Mouse (Mus musculus) limb, embryonic 13.5 days (tissue): ENCODE measurements around the gene P2rx3. TPM values are rescaled to one million over a fixed set of nuclear protein-coding genes. Genes with fewer than 3 reads are reported as not detected.

ENCODE experiments used
- ATAC-seq: fragments of 200-750 bp; cut with Nextera tagmentation; 2 replicates; pipeline ENCODE4 v1.8.0; 2017; ENCODE audit warnings: low read depth, moderate number of reproducible peaks, moderate TSS enrichment; ENCODE audit not compliant: low FRiP score
- H3K27ac ChIP-seq: fragments of 300-500 bp; sonication (generic); 2 replicates; pipeline ENCODE4 v1.5.1; 2015; ENCODE audit warnings: inconsistent platforms, mild to moderate bottlenecking, moderate library complexity
- H3K27me3 ChIP-seq: fragments of 300-500 bp; sonication (generic); 2 replicates; pipeline ENCODE4 v1.6.1; 2015; ENCODE audit warnings: mild to moderate bottlenecking, inconsistent platforms
- H3K36me3 ChIP-seq: fragments of 300-500 bp; sonication (generic); 2 replicates; pipeline ENCODE4 v1.6.1; 2015; ENCODE audit warnings: inconsistent platforms, mild to moderate bottlenecking, moderate library complexity
- H3K4me1 ChIP-seq: fragments of 300-500 bp; sonication (generic); 2 replicates; pipeline ENCODE4 v1.6.1; 2015; ENCODE audit warnings: inconsistent platforms
- H3K4me2 ChIP-seq: fragments of 300-500 bp; sonication (generic); replicated peaks from 2 replicates; pipeline ENCODE4 v1.6.1; 2015; ENCODE audit warnings: inconsistent platforms, mild to moderate bottlenecking, moderate library complexity
- H3K4me3 ChIP-seq: fragments of 300-500 bp; sonication (generic); 2 replicates; pipeline ENCODE4 v1.5.1; 2015; ENCODE audit warnings: moderate library complexity, mild to moderate bottlenecking, inconsistent platforms
- H3K9ac ChIP-seq: fragments of 300-500 bp; sonication (generic); 2 replicates; pipeline ENCODE4 v1.6.1; 2015; ENCODE audit warnings: mild to moderate bottlenecking, inconsistent platforms
- H3K9me3 ChIP-seq: fragments of 300-500 bp; sonication (generic); 2 replicates; pipeline ENCODE4 v1.6.1; 2016; ENCODE audit warnings: inconsistent platforms
- WGBS: fragments of 180-500 bp; shearing (Covaris S2); methylation state at CpG from one replicate; pipeline ENCODE4 v1.1.7; 2015; 5-methylcytosine and 5-hydroxymethylcytosine counted together
- polyA plus RNA-seq: library from polyadenylated mRNA; unstranded; fragments of >200 nt; fragmentation: Nextera tagmentation; extraction: Ambion mirVana; gene quantifications from 2 replicates; pipeline ENCODE4 v1.2.1, GENCODE M21; 2015

P2rx3 gene
- polyA plus RNA-seq, 1 experiment from 2014 or later: 1.0 TPM

- 44% methylated on average over 6 of the region's 6 CpGs for WGBS
Measured at GRCm38 (mm10) chr2:84962906-84963507, 74.3 kb downstream of the P2rx3 start.

GRCm38 (mm10) chr2:84961901-84962300 is 75.4 kb downstream of the P2rx3 start:
- Histone ChIP-seq H3K9me3 (no peaks in the 10 kb centered on the region), H3K9ac (no peak overlapping the region), H3K4me3 (no peak overlapping the region), H3K27ac (no peak overlapping the region), H3K4me1 (no peaks in the 10 kb centered on the region), H3K4me2 (no peak overlapping the region), H3K36me3 (peaks cover 24% of the 10 kb centered on the region), H3K27me3 (no peaks in the 10 kb centered on the region)
- ATAC-seq: no peak
- 81% methylated on average over 3 of the region's 3 CpGs for WGBS

More at GRCm38 (mm10) chr2:84962906-84963507, 74.3 kb downstream of the P2rx3 start:
- peaks cover 13% of the 10 kb centered on the region for H3K36me3 ChIP-seq
- no peak for ATAC-seq
- H3K4me3 ChIP-seq: no peak overlapping the region
- H3K9ac ChIP-seq: no peak overlapping the region
- H3K4me1 ChIP-seq: no peaks in the 10 kb centered on the region
- H3K27ac ChIP-seq: no peak overlapping the region
- H3K4me2 ChIP-seq: no peak overlapping the region
- no peaks in the 10 kb centered on the region for H3K27me3 ChIP-seq
- no peaks in the 10 kb centered on the region for H3K9me3 ChIP-seq

- Histone ChIP-seq H3K4me3 (no peak overlapping the region), H3K9ac (no peak overlapping the region), H3K9me3 (no peaks in the 10 kb centered on the region), H3K27ac (no peak overlapping the region), H3K27me3 (no peaks in the 10 kb centered on the region), H3K36me3 (peaks cover 26% of the 10 kb centered on the region), H3K4me2 (no peak overlapping the region), H3K4me1 (no peaks in the 10 kb centered on the region)
- ATAC-seq: no peak
- 67% methylated on average over 2 of the region's 2 CpGs for WGBS
Measured at GRCm38 (mm10) chr2:84961300-84961699, 76.0 kb downstream of the P2rx3 start.

DNA sequence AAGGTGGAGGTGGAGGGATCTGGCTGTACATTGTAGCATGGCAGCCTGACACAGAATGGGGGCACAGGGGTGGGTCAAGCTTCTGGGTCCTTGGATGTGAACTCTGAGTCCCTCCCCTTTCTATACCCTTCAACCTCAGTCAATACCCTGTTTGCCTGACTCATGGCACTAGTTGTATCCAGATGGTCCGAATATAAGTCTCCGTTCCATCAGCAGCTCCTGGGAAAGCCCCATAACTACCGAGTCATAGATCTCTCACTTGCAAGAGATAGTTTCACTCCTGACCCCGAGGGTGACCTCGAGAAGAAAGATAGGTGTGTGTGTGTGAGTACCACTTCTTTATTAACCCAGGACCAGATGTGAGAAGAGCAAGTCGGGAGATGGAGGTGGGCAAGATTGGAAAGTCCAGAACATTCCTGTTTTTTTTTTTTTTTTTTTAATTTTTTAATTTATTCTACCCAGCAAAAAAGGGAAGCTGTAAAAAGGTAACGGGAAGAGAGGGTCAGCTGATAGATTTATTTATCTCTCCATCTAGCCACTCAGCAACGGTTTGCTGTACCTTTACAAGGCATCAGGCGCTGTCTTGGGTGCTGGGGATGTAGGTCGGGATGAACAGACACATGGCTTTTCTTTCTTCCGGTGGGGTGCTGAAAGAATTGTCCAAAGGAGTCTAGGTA is 78.5 kb downstream of the P2rx3 start:
- Histone ChIP-seq H3K9me3 (no peaks in the 10 kb centered on the region), H3K27ac (no peak overlapping the region), H3K27me3 (no peaks in the 10 kb centered on the region), H3K4me3 (no peak overlapping the region), H3K4me2 (no peak overlapping the region), H3K9ac (no peak overlapping the region), H3K36me3 (peaks cover 42% of the 10 kb centered on the region), H3K4me1 (no peaks in the 10 kb centered on the region)
- no peak for ATAC-seq
- WGBS: 88% methylated on average over 11 of the region's 11 CpGs

DNA sequence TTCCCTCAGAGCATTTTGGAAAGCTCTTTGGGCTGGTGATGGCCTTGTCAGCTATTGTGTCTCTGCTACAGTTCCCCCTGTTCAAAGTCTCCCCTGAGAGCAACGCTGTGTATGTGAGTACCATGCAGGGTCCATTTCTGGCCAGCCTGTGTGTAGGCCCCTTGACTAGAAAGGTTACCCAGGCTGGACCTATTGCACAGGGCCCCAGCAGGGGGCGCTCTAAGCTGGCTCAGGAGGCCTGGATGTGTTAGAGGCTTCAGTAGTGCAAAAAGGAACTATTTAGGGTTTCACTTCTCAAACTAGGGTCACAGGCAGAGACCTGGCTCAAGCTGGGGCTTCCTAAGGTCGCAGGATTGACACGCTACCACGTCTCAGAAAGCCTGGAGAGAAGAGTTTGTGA is 81.0 kb downstream of the P2rx3 start:
- ATAC-seq: no peak; the same call in 1 of the 2 replicates
- peaks cover 65% of the 10 kb centered on the region for H3K36me3 ChIP-seq
- no peak overlapping the region for H3K4me2 ChIP-seq
- H3K9me3 ChIP-seq: no peaks in the 10 kb centered on the region
- no peaks in the 10 kb centered on the region for H3K27me3 ChIP-seq
- no peak overlapping the region for H3K4me3 ChIP-seq
- H3K4me1 ChIP-seq: no peaks in the 10 kb centered on the region
- no peak overlapping the region for H3K9ac ChIP-seq
- WGBS: 59% methylated on average over 5 of the region's 5 CpGs
- H3K27ac ChIP-seq: no peak overlapping the region

GRCm38 (mm10) chr2:84955435-84955834 is 81.8 kb downstream of the P2rx3 start:
- ATAC-seq: no peak
- no peaks in the 10 kb centered on the region for H3K27me3 ChIP-seq
- no peak overlapping the region for H3K4me2 ChIP-seq
- no peak overlapping the region for H3K27ac ChIP-seq
- 90% methylated on average over 9 of the region's 9 CpGs for WGBS
- peaks cover 73% of the 10 kb centered on the region for H3K36me3 ChIP-seq
- H3K9me3 ChIP-seq: no peaks in the 10 kb centered on the region
- H3K4me1 ChIP-seq: no peaks in the 10 kb centered on the region
- no peak overlapping the region for H3K4me3 ChIP-seq
- no peak overlapping the region for H3K9ac ChIP-seq

GRCm38 (mm10) chr2:84952693-84953092 is 84.6 kb downstream of the P2rx3 start:
- Histone ChIP-seq H3K4me2 (no peak overlapping the region), H3K9me3 (no peaks in the 10 kb centered on the region), H3K9ac (no peak overlapping the region), H3K27ac (no peak overlapping the region), H3K36me3 (peaks cover 85% of the 10 kb centered on the region), H3K4me3 (no peak overlapping the region), H3K27me3 (no peaks in the 10 kb centered on the region), H3K4me1 (no peaks in the 10 kb centered on the region)
- WGBS: 79% methylated on average over 4 of the region's 4 CpGs
- no peak for ATAC-seq

DNA sequence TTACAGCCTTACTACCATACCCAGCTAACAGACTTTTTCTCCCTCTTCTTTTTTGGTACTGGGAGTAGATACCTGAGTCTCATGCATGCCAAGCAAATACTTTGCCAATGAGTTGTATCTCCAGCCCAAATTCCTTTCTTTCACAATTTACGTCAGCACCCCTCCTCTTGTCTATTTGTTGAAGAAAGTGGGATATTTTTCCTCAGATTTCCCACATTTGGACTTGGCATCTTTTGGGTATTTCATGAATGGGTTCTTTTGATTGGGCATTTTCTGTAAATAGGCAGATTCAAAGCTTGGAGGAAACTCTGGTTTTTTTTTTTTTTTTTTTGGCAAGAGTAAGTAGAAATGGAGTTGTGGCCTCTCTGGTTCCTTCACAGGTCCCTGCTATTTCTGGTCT is 85.0 kb downstream of the P2rx3 start:
- Histone ChIP-seq H3K27me3 (no peaks in the 10 kb centered on the region), H3K4me1 (no peaks in the 10 kb centered on the region), H3K4me2 (no peak overlapping the region), H3K36me3 (peaks cover 85% of the 10 kb centered on the region), H3K4me3 (no peak overlapping the region), H3K9me3 (no peaks in the 10 kb centered on the region), H3K9ac (no peak overlapping the region), H3K27ac (no peak overlapping the region)
- ATAC-seq: no peak
- WGBS: 93% methylated on average over 1 of the region's 1 CpGs

- Histone ChIP-seq H3K27me3 (no peaks in the 10 kb centered on the region), H3K4me3 (no peak overlapping the region), H3K27ac (no peak overlapping the region), H3K9me3 (no peaks in the 10 kb centered on the region), H3K4me2 (no peak overlapping the region), H3K36me3 (peaks cover 89% of the 10 kb centered on the region), H3K9ac (no peak overlapping the region), H3K4me1 (no peaks in the 10 kb centered on the region)
- no peak for ATAC-seq
- WGBS: 89% methylated on average over 8 of the region's 8 CpGs
Measured at GRCm38 (mm10) chr2:84951027-84951426, 86.2 kb downstream of the P2rx3 start.

- no peaks in the 10 kb centered on the region for H3K9me3 ChIP-seq
- ATAC-seq: no peak
- H3K4me1 ChIP-seq: no peaks in the 10 kb centered on the region
- H3K36me3 ChIP-seq: peaks cover 95% of the 10 kb centered on the region
- H3K9ac ChIP-seq: no peak overlapping the region
- H3K4me2 ChIP-seq: no peak overlapping the region
- no peak overlapping the region for H3K4me3 ChIP-seq
- WGBS: 89% methylated on average over 2 of the region's 2 CpGs
- no peaks in the 10 kb centered on the region for H3K27me3 ChIP-seq
- no peak overlapping the region for H3K27ac ChIP-seq
Measured at GRCm38 (mm10) chr2:84948721-84949120, 88.5 kb downstream of the P2rx3 start.
